Mouse (Mus musculus) intestine, postnatal 0 days (tissue): ENCODE data around the gene Gpr88. TPM values are rescaled to one million over a fixed set of nuclear protein-coding genes. Genes with fewer than 3 reads are reported as not detected.
A peak's percentile ranks its signal among the peaks of the same experiment; 100 is the strongest.

Source experiments
- ATAC-seq: fragments of 200-750 bp; cut with Nextera tagmentation; 2 replicates; pipeline ENCODE4 v1.8.0; 2017; ENCODE audit warnings: mild to moderate bottlenecking, moderate TSS enrichment, moderate library complexity
- H3K27ac ChIP-seq: fragments of 300-500 bp; sonication (generic); 2 replicates; pipeline ENCODE4 v1.5.1; 2014; ENCODE audit warnings: mild to moderate bottlenecking, low read depth, low read length, moderate library complexity
- H3K27me3 ChIP-seq: fragments of 300-500 bp; sonication (generic); replicated peaks from 2 replicates; pipeline ENCODE4 v1.6.1; 2014; ENCODE audit warnings: low read length, mixed read lengths; ENCODE audit not compliant: control insufficient read depth, insufficient read depth
- H3K36me3 ChIP-seq: fragments of 300-500 bp; sonication (generic); 2 replicates; pipeline ENCODE4 v1.6.1; 2014; ENCODE audit warnings: mild to moderate bottlenecking, moderate library complexity; ENCODE audit not compliant: control insufficient read depth, insufficient read depth
- H3K4me1 ChIP-seq: fragments of 300-500 bp; sonication (generic); replicated peaks from 2 replicates; pipeline ENCODE4 v1.6.1; 2014; ENCODE audit warnings: antibody characterized with exemption, low read length, mixed read lengths; ENCODE audit not compliant: control insufficient read depth, insufficient read depth
- H3K4me2 ChIP-seq: fragments of 300-500 bp; sonication (generic); replicated peaks from 2 replicates; pipeline ENCODE4 v1.6.1; 2014; ENCODE audit warnings: low read depth, mild to moderate bottlenecking, moderate library complexity
- H3K4me3 ChIP-seq: fragments of 300-500 bp; sonication (generic); 2 replicates; pipeline ENCODE4 v1.5.1; 2014; ENCODE audit warnings: low read depth, low read length
- H3K9ac ChIP-seq: fragments of 300-500 bp; sonication (generic); 2 replicates; pipeline ENCODE4 v1.6.1; 2014; ENCODE audit warnings: mild to moderate bottlenecking, low read depth, low read length
- H3K9me3 ChIP-seq: fragments of 300-500 bp; sonication (generic); 2 replicates; pipeline ENCODE4 v1.6.1; 2016; ENCODE audit warnings: mixed run types; ENCODE audit not compliant: control insufficient read depth
- CTCF ChIP-seq: sonication (generic); IDR thresholded peaks from 2 replicates; pipeline ENCODE4 v1.5.1; 2016; ENCODE audit warnings: low read depth, mild to moderate bottlenecking, control low read depth, antibody characterized with exemption, moderate library complexity
- WGBS: fragments of 180-500 bp; shearing (Covaris S2); extraction: QIAGEN DNeasy Blood & Tissue Kit; methylation state at CpG from one replicate; pipeline ENCODE4 v1.1.7; 2014; 5-methylcytosine and 5-hydroxymethylcytosine counted together
- polyA plus RNA-seq: library from polyadenylated mRNA; unstranded; fragments of >200 nt; fragmentation: Nextera tagmentation; extraction: Ambion mirVana; gene quantifications from 2 replicates; pipeline ENCODE4 v1.2.1, GENCODE M21; 2015

Gene Gpr88
- polyA plus RNA-seq = 0.48 and 1.0 TPM in 2 replicates

GRCm38 (mm10) chr3:116253077-116253531 lies at the start of gene Gpr88:
Gene Gpr88, minus strand, starts transcription at chr3:116253503.
- Histone ChIP-seq H3K9me3 (no peaks in the 10 kb centered on the region), H3K27ac (no peak within 1 kb of the TSS), H3K9ac (no peak within 1 kb of the TSS), H3K27me3 (peaks cover 32% of the 10 kb centered on the region), H3K4me2 (peak within 1 kb of the TSS; percentile 86), H3K4me1 (no peaks in the 10 kb centered on the region), H3K36me3 (no peaks in the 10 kb centered on the region), H3K4me3 (peak within 1 kb of the TSS; percentile 49)
- no peak for TF ChIP-seq CTCF
- no peak for ATAC-seq
- 8% methylated on average over 9 of the region's 9 CpGs for WGBS

GRCm38 (mm10) chr3:116302581-116302980 lies 49.3 kb upstream of the Gpr88 start:
- no peak for TF ChIP-seq CTCF
- no peak for ATAC-seq
- WGBS = 93% methylated on average over 7 of the region's 7 CpGs
- no peaks in the 10 kb centered on the region for H3K27me3 ChIP-seq
- H3K36me3 ChIP-seq = peaks cover 8% of the 10 kb centered on the region; the same call in 1 of the 2 replicates
- H3K4me2 ChIP-seq = no peak overlapping the region
- no peak overlapping the region for H3K4me3 ChIP-seq
- H3K27ac ChIP-seq = no peak overlapping the region
- no peaks in the 10 kb centered on the region for H3K9me3 ChIP-seq
- no peak overlapping the region for H3K9ac ChIP-seq
- no peaks in the 10 kb centered on the region for H3K4me1 ChIP-seq

DNA sequence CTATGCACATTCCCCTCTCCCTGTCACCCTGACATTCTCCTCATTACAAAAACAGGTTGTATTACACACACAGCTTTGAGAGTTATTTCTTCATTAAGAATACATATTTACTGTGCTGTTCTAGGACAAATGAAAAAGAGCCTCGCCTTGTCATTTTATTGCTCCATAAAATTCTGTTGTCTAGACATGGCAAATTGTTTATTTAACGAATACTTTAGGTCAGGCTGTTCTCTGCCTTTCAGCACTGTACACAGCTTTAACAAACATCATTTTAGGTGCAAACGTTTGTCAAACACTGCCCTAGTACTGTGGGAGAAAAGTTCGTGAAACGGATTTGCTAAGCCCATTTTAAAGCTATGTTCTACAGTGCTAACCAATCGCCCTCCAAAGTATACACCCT lies 48.5 kb upstream of the Gpr88 start:
- no peak overlapping the region for H3K4me3 ChIP-seq
- no peak for ATAC-seq
- H3K27ac ChIP-seq = no peak overlapping the region
- 50% methylated on average over 6 of the region's 6 CpGs for WGBS
- H3K4me1 ChIP-seq = no peaks in the 10 kb centered on the region
- H3K9ac ChIP-seq = no peak overlapping the region
- H3K9me3 ChIP-seq = no peaks in the 10 kb centered on the region
- no peaks in the 10 kb centered on the region for H3K27me3 ChIP-seq
- H3K36me3 ChIP-seq = peaks cover 9% of the 10 kb centered on the region; the same call in 1 of the 2 replicates
- TF ChIP-seq CTCF = no peak
- H3K4me2 ChIP-seq = no peak overlapping the region

- Histone ChIP-seq H3K9me3 (no peaks in the 10 kb centered on the region), H3K9ac (no peak overlapping the region), H3K27me3 (no peaks in the 10 kb centered on the region), H3K4me3 (no peak overlapping the region), H3K36me3 (peaks cover 20% of the 10 kb centered on the region), H3K4me2 (no peak overlapping the region), H3K27ac (no peak overlapping the region), H3K4me1 (no peaks in the 10 kb centered on the region)
- WGBS = 82% methylated on average over 10 of the region's 10 CpGs
- TF ChIP-seq CTCF = no peak
- ATAC-seq = no peak
These were observed 45.4 kb upstream of the Gpr88 start for GRCm38 (mm10) chr3:116298727-116299126.

- Histone ChIP-seq H3K9ac (no peak overlapping the region), H3K9me3 (no peaks in the 10 kb centered on the region), H3K4me3 (no peak overlapping the region), H3K27me3 (no peaks in the 10 kb centered on the region), H3K36me3 (peaks cover 27% of the 10 kb centered on the region), H3K4me2 (no peak overlapping the region), H3K27ac (no peak overlapping the region), H3K4me1 (no peaks in the 10 kb centered on the region)
- no peak for TF ChIP-seq CTCF
- WGBS = 85% methylated on average over 8 of the region's 8 CpGs
- no peak for ATAC-seq
These were observed 44.7 kb upstream of the Gpr88 start for GRCm38 (mm10) chr3:116298003-116298402.

- WGBS = 96% methylated on average over 7 of the region's 7 CpGs
- no peak overlapping the region for H3K27ac ChIP-seq
- TF ChIP-seq CTCF = no peak
- ATAC-seq = no peak
- H3K9me3 ChIP-seq = no peaks in the 10 kb centered on the region
- H3K4me1 ChIP-seq = no peaks in the 10 kb centered on the region
- H3K9ac ChIP-seq = no peak overlapping the region
- H3K4me3 ChIP-seq = no peak overlapping the region
- H3K4me2 ChIP-seq = no peak overlapping the region
- peaks cover 28% of the 10 kb centered on the region for H3K36me3 ChIP-seq
- no peaks in the 10 kb centered on the region for H3K27me3 ChIP-seq
These were observed 43.9 kb upstream of the Gpr88 start for GRCm38 (mm10) chr3:116297170-116297569.
